Mouse (Mus musculus): ENCODE results near the gene Gpr65.

GRCm38 (mm10) chr12:98223286-98223685 lies 45.1 kb upstream of the Gpr65 start:
- no peak for TF ChIP-seq POLR2A (IDR thresholded peaks at IDR 0.05; ENCODE audit: control insufficient read depth in 1 of 2, insufficient read depth in 1 of 2, low read depth in 1 of 2, low read length in 2 of 2, poor library complexity in 1 of 2)
- no peak for TF ChIP-seq CTCF (IDR thresholded peaks at IDR 0.05 in 2 of 3, conservative IDR thresholded peaks at IDR 0.05 in 1 of 3; ENCODE audit: control insufficient read depth in 1 of 3, insufficient read depth in 1 of 3, low read depth in 2 of 3, low read length in 3 of 3, poor library complexity in 1 of 3, severe bottlenecking in 1 of 3)
- no peak for TF ChIP-seq EP300 (IDR thresholded peaks at IDR 0.05; ENCODE audit: low read depth in 1 of 2, low read length in 2 of 2)
- TF ChIP-seq ETS1 (IDR thresholded peaks at IDR 0.05; ENCODE audit: low read depth, low read length), result no peak
- no peak for TF ChIP-seq KAT2A (conservative IDR thresholded peaks at IDR 0.05; ENCODE audit: low read depth, low read length)
- TF ChIP-seq ELF1 (IDR thresholded peaks at IDR 0.05; ENCODE audit: low read depth, low read length), result no peak
